Mouse (Mus musculus) heart, embryonic 10.5 days (tissue): Measurements from ENCODE around the gene Vmn2r110. TPM values are rescaled to one million over a fixed set of nuclear protein-coding genes. Genes with fewer than 3 reads are reported as not detected.

Experiments
- DNase-seq: peaks from one replicate; pipeline ENCODE4 v3.0.0-alpha.2; 2017; ENCODE audit warnings: low spot score
- H3K27ac ChIP-seq: fragments of 300-500 bp; sonication (generic); 2 replicates; pipeline ENCODE4 v1.5.1; 2016; ENCODE audit warnings: mild to moderate bottlenecking
- H3K27me3 ChIP-seq: fragments of 300-500 bp; sonication (generic); 2 replicates; pipeline ENCODE4 v1.6.1; 2016; ENCODE audit warnings: mild to moderate bottlenecking; ENCODE audit not compliant: poor library complexity, insufficient read depth, severe bottlenecking
- H3K36me3 ChIP-seq: fragments of 300-500 bp; sonication (generic); 2 replicates; pipeline ENCODE4 v1.6.1; 2016; ENCODE audit warnings: mild to moderate bottlenecking, moderate library complexity
- H3K4me1 ChIP-seq: fragments of 300-500 bp; sonication (generic); 2 replicates; pipeline ENCODE4 v1.6.1; 2016; ENCODE audit warnings: mild to moderate bottlenecking
- H3K4me3 ChIP-seq: fragments of 300-500 bp; sonication (generic); 2 replicates; pipeline ENCODE4 v1.5.1; 2016; ENCODE audit warnings: mild to moderate bottlenecking, moderate library complexity
- H3K9me3 ChIP-seq: fragments of 300-500 bp; sonication (generic); 2 replicates; pipeline ENCODE4 v1.6.1; 2016; ENCODE audit warnings: mild to moderate bottlenecking, moderate library complexity
- WGBS: fragments of 180-500 bp; shearing (Covaris S2); methylation state at CpG from one replicate; pipeline ENCODE4 v1.1.7; 2016; 5-methylcytosine and 5-hydroxymethylcytosine counted together
- polyA plus RNA-seq: library from polyadenylated mRNA; unstranded; fragments of >200 nt; fragmentation: Nextera tagmentation; extraction: Ambion mirVana; gene quantifications from 2 replicates; pipeline ENCODE4 v1.2.1, GENCODE M21; 2016

Vmn2r110 gene
- polyA plus RNA-seq = 0.02 and 0.03 TPM in 2 replicates

DNA sequence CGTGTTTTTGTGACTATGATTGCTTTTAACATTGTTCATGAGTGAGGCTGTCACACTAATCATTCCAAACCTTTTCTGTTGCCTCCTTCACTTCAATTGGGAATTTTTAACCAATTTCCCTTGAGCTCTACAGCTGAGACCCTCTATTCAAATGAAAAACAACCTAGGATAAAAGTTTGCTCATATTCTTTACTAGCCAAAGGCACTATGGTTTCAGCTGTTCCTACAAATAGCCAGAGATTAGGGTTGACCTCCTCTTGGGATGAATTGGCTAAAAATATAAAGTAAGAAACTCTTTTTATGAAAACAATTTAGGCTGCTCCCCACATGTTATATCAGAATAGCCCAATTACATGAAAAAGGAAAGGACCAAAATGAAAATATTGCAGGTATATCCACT is at the start of gene Vmn2r110:
Vmn2r110 (minus strand) TSS at position 101 of the 400 bp plus-strand sequence.
- DNase-seq = no peak
- Histone ChIP-seq H3K4me3 (no peak within 1 kb of the TSS), H3K9me3 (no peaks in the 10 kb centered on the region), H3K27ac (no peak within 1 kb of the TSS), H3K4me1 (no peaks in the 10 kb centered on the region), H3K36me3 (no peaks in the 10 kb centered on the region), H3K27me3 (no peaks in the 10 kb centered on the region)
- WGBS = 45% methylated on average over 1 of the region's 1 CpGs

DNA sequence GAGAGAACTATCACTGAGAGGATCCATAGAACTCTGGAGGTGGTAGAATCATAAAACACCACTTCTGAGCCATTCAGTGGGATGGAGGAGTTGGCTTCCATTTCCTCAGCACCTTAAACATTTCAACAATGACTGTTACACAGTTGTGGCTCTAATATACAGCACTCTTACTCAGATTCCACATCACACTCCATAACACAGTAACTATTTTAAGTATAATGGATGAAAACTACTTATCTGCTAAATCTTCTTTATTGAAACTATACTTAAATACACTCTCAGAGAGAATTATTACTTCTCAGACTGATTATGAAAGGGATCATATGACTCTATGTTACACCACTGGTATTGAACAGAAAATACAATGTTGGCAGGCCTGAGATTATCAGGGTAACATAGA is 28.6 kb upstream of the Vmn2r110 start, which contains the start of gene Fpr-rs3:
Fpr-rs3 (minus strand) TSS at position 101 of the 400 bp plus-strand sequence.
- Histone ChIP-seq H3K36me3 (no peaks in the 10 kb centered on the region), H3K4me1 (no peaks in the 10 kb centered on the region), H3K9me3 (peaks cover 12% of the 10 kb centered on the region; the same call in 1 of the 2 replicates), H3K27ac (no peak within 1 kb of the TSS), H3K4me3 (no peak within 1 kb of the TSS), H3K27me3 (no peaks in the 10 kb centered on the region)
- DNase-seq = no peak

DNA sequence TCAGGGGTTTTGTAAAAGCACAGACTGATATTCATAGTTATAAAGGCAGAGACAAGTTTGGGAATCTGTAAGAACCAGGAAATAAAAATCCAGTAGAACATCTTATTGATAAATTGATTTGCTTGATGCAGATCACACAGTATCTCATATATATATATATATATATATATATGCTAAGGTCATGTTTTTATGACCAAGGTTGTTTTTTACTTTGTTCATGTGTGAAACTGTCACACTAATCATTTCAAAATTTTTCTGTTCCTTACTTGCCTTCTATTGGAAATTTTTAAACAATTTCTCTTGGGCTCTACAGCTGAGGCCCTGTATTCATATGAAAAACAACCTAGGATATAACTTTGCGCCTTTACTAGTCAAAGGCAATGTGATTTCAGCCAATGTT is 31.6 kb downstream of the Vmn2r110 start, which contains the start of gene Vmn2r109:
Vmn2r109 (minus strand) TSS at position 101 of the 400 bp plus-strand sequence.
- no peak within 1 kb of the TSS for H3K4me3 ChIP-seq
- no peak for DNase-seq
- H3K9me3 ChIP-seq = no peaks in the 10 kb centered on the region
- no peaks in the 10 kb centered on the region for H3K4me1 ChIP-seq
- no peaks in the 10 kb centered on the region for H3K27me3 ChIP-seq
- no peaks in the 10 kb centered on the region for H3K36me3 ChIP-seq
- 75% methylated on average over 1 of the region's 1 CpGs for WGBS
- H3K27ac ChIP-seq = no peak within 1 kb of the TSS

Other genes with a start within 250 kb of the Vmn2r110 start
- not detected in 2 replicates for gene Vmn1r224, start 182.3 kb downstream of the Vmn2r110 start, polyA plus RNA-seq
- not detected in 2 replicates for gene Vmn2r108, start 115.1 kb downstream of the Vmn2r110 start, polyA plus RNA-seq
- not detected in 2 replicates for gene Vmn1r225, start 98.3 kb downstream of the Vmn2r110 start, polyA plus RNA-seq
- not detected in 2 replicates for gene Vmn2r109, start 31.7 kb downstream of the Vmn2r110 start, polyA plus RNA-seq
- gene Fpr-rs3, start 28.5 kb upstream of the Vmn2r110 start, polyA plus RNA-seq = not detected in 2 replicates
- not detected in 2 replicates for gene Vmn1r226, start 86.4 kb upstream of the Vmn2r110 start, polyA plus RNA-seq
- not detected in 2 replicates for gene Vmn1r227, start 133.4 kb upstream of the Vmn2r110 start, polyA plus RNA-seq
- gene Vmn1r228, start 189.7 kb upstream of the Vmn2r110 start, polyA plus RNA-seq = not detected in 2 replicates
- gene Vmn1r229, start 215.1 kb upstream of the Vmn2r110 start, polyA plus RNA-seq = 0.02 TPM in 1 of 2 replicates, not detected in the other
- not detected in 2 replicates for gene Vmn1r230, start 244.0 kb upstream of the Vmn2r110 start, polyA plus RNA-seq